Mouse (Mus musculus): ENCODE results near the gene Dixdc1. TPM values are rescaled to one million over a fixed set of nuclear protein-coding genes. Genes with fewer than 3 reads are reported as not detected.
A peak's percentile ranks its signal among the peaks of the same experiment; 100 is the strongest.

Dixdc1 gene
- polyA plus RNA-seq, 2 experiments: 16.1 to 16.4 TPM

GRCm38 (mm10) chr9:50727925-50728651, 11.2 kb downstream of the Dixdc1 start:
- ATAC-seq (ENCODE audit: low FRiP score, low read depth) (peak; percentile 95), DNase-seq (ENCODE audit: low spot score) (peak; percentile 86)
- Histone ChIP-seq H3K36me3 (ENCODE audit: control insufficient read depth, insufficient read depth, low read length) (no peaks in the 10 kb centered on the region), H3K9ac (ENCODE audit: low read depth, low read length, severe bottlenecking) (peak overlapping the region; percentile 61), H3K27ac (replicated peaks; ENCODE audit: low read depth, low read length) (peak overlapping the region; percentile 70), H3K27me3 (ENCODE audit: control insufficient read depth, insufficient read depth, low read length) (no peaks in the 10 kb centered on the region), H3K4me1 (ENCODE audit: control insufficient read depth, insufficient read depth, low read length) (peaks cover 25% of the 10 kb centered on the region), H3K9me3 (ENCODE audit: control insufficient read depth, low read length) (no peaks in the 10 kb centered on the region), H3K4me2 (replicated peaks; ENCODE audit: low read depth, low read length, severe bottlenecking) (peak overlapping the region; percentile 71), H3K4me3 (replicated peaks; ENCODE audit: low read length) (peak overlapping the region; percentile 50)
- TF ChIP-seq POLR2A (IDR thresholded peaks at IDR 0.05; ENCODE audit: borderline replicate concordance, extremely low read depth, insufficient read depth, insufficient read length): 0 out of 2 replicates have a peak, but pooled peaks have one; percentile 28
- under 1% methylated on average over 42 of the region's 45 CpGs for WGBS

- H3K9me3 ChIP-seq (ENCODE audit: control insufficient read depth, low read length): no peaks in the 10 kb centered on the region
- ATAC-seq (ENCODE audit: low FRiP score, low read depth) (peak; percentile 12), DNase-seq (ENCODE audit: low spot score) (peak; percentile 54)
- H3K4me3 ChIP-seq (replicated peaks; ENCODE audit: low read length): peak overlapping the region; percentile 50
- H3K27ac ChIP-seq (replicated peaks; ENCODE audit: low read depth, low read length): peak overlapping the region; percentile 70
- no peaks in the 10 kb centered on the region for H3K36me3 ChIP-seq (ENCODE audit: control insufficient read depth, insufficient read depth, low read length)
- peak overlapping the region; percentile 61 for H3K9ac ChIP-seq (ENCODE audit: low read depth, low read length, severe bottlenecking)
- TF ChIP-seq POLR2A (IDR thresholded peaks at IDR 0.05; ENCODE audit: borderline replicate concordance, extremely low read depth, insufficient read depth, insufficient read length): no peak; the same call in 1 of the 2 replicates
- H3K4me1 ChIP-seq (ENCODE audit: control insufficient read depth, insufficient read depth, low read length): peaks cover 32% of the 10 kb centered on the region
- 4% methylated on average over 29 of the region's 30 CpGs for WGBS
- peak overlapping the region; percentile 71 for H3K4me2 ChIP-seq (replicated peaks; ENCODE audit: low read depth, low read length, severe bottlenecking)
- no peaks in the 10 kb centered on the region for H3K27me3 ChIP-seq (ENCODE audit: control insufficient read depth, insufficient read depth, low read length)
Measured at GRCm38 (mm10) chr9:50727171-50727924, 12.0 kb downstream of the Dixdc1 start.

GRCm38 (mm10) chr9:50725921-50726590, 13.3 kb downstream of the Dixdc1 start:
- Histone ChIP-seq H3K4me1 (ENCODE audit: control insufficient read depth, insufficient read depth, low read length) (peaks cover 37% of the 10 kb centered on the region), H3K9ac (ENCODE audit: low read depth, low read length, severe bottlenecking) (peak overlapping the region; percentile 61), H3K36me3 (ENCODE audit: control insufficient read depth, insufficient read depth, low read length) (no peaks in the 10 kb centered on the region), H3K4me2 (replicated peaks; ENCODE audit: low read depth, low read length, severe bottlenecking) (peak overlapping the region; percentile 71), H3K4me3 (replicated peaks; ENCODE audit: low read length) (peak overlapping the region; percentile 50), H3K27me3 (ENCODE audit: control insufficient read depth, insufficient read depth, low read length) (no peaks in the 10 kb centered on the region), H3K9me3 (ENCODE audit: control insufficient read depth, low read length) (no peaks in the 10 kb centered on the region), H3K27ac (replicated peaks; ENCODE audit: low read depth, low read length) (peak overlapping the region; percentile 70; the same call in 1 of the 2 replicates)
- ATAC-seq (ENCODE audit: low FRiP score, low read depth) (no peak), DNase-seq (ENCODE audit: low spot score) (no peak)
- TF ChIP-seq POLR2A (IDR thresholded peaks at IDR 0.05; ENCODE audit: borderline replicate concordance, extremely low read depth, insufficient read depth, insufficient read length): no peak
- WGBS: 13% methylated on average over 8 of the region's 8 CpGs

GRCm38 (mm10) chr9:50724661-50725330, 14.5 kb downstream of the Dixdc1 start:
- no peak overlapping the region for H3K9ac ChIP-seq (ENCODE audit: low read depth, low read length, severe bottlenecking)
- no peak overlapping the region for H3K4me2 ChIP-seq (replicated peaks; ENCODE audit: low read depth, low read length, severe bottlenecking)
- 30% methylated on average over 3 of the region's 3 CpGs for WGBS
- DNase-seq (ENCODE audit: low spot score): no peak
- ATAC-seq (ENCODE audit: low FRiP score, low read depth): no peak
- H3K4me1 ChIP-seq (ENCODE audit: control insufficient read depth, insufficient read depth, low read length): peaks cover 40% of the 10 kb centered on the region
- no peaks in the 10 kb centered on the region for H3K27me3 ChIP-seq (ENCODE audit: control insufficient read depth, insufficient read depth, low read length)
- no peak overlapping the region for H3K4me3 ChIP-seq (replicated peaks; ENCODE audit: low read length)
- TF ChIP-seq POLR2A (IDR thresholded peaks at IDR 0.05; ENCODE audit: borderline replicate concordance, extremely low read depth, insufficient read depth, insufficient read length): no peak
- H3K36me3 ChIP-seq (ENCODE audit: control insufficient read depth, insufficient read depth, low read length): no peaks in the 10 kb centered on the region
- no peak overlapping the region for H3K27ac ChIP-seq (replicated peaks; ENCODE audit: low read depth, low read length)
- no peaks in the 10 kb centered on the region for H3K9me3 ChIP-seq (ENCODE audit: control insufficient read depth, low read length)

Data from limb, embryonic 14.5 days (tissue).